Mouse (Mus musculus) heart, embryonic 14.5 days (tissue): ENCODE measurements around the gene Mtus2. TPM values are rescaled to one million over a fixed set of nuclear protein-coding genes. Genes with fewer than 3 reads are reported as not detected.
"Not testable (repeated sequence)": the region's sequence is repeated elsewhere in the genome, so short reads cannot be mapped to it uniquely, and the experiment has no call there.

Experiments
- ATAC-seq: fragments of 200-750 bp; cut with Nextera tagmentation; 2 replicates; pipeline ENCODE4 v1.8.0; 2017; ENCODE audit warnings: low read depth, moderate TSS enrichment; ENCODE audit not compliant: insufficient number of reproducible peaks, insufficient read depth, low FRiP score
- H3K27ac ChIP-seq, 2 experiments: fragments of 200-500 bp in 1 of 2; fragments of 300-500 bp in 1 of 2; sonication (generic) in 1 of 2; replicated peaks in 1 of 2; 2 replicates each; pipeline ENCODE4 v1.5.1; 2012 to 2014; ENCODE audit warnings: low read depth in 2 of 2, low read length in 2 of 2, control low read depth in 1 of 2, mild to moderate bottlenecking in 1 of 2, mixed read lengths in 1 of 2; ENCODE audit not compliant: control insufficient read depth in 1 of 2, insufficient read depth in 1 of 2
- H3K27me3 ChIP-seq: fragments of 300-500 bp; sonication (generic); 2 replicates; pipeline ENCODE4 v1.6.1; 2014; ENCODE audit warnings: mild to moderate bottlenecking, low read length, control low read depth; ENCODE audit not compliant: control insufficient read depth, insufficient read depth
- H3K36me3 ChIP-seq: fragments of 300-500 bp; sonication (generic); 2 replicates; pipeline ENCODE4 v1.6.1; 2014; ENCODE audit warnings: mild to moderate bottlenecking, control low read depth, low read length, mixed read lengths; ENCODE audit not compliant: control insufficient read depth, insufficient read depth
- H3K4me1 ChIP-seq, 2 experiments: fragments of 200-500 bp in 1 of 2; fragments of 300-500 bp in 1 of 2; sonication (generic) in 1 of 2; 2 replicates each; pipeline ENCODE4 v1.6.1; 2012 to 2014; ENCODE audit warnings: low read length in 2 of 2, control low read depth in 1 of 2, mixed read lengths in 1 of 2; ENCODE audit not compliant: control insufficient read depth in 2 of 2, insufficient read depth in 2 of 2
- H3K4me2 ChIP-seq: fragments of 300-500 bp; sonication (generic); 2 replicates; pipeline ENCODE4 v1.6.1; 2014; ENCODE audit warnings: mild to moderate bottlenecking, low read length
- H3K4me3 ChIP-seq, 2 experiments: fragments of 200-500 bp in 1 of 2; fragments of 300-500 bp in 1 of 2; sonication (generic) in 1 of 2; 2 replicates each; pipeline ENCODE4 v1.5.1; 2012 to 2014; ENCODE audit warnings: low read length in 2 of 2, mild to moderate bottlenecking in 2 of 2, control low read depth in 1 of 2, low read depth in 1 of 2, moderate library complexity in 1 of 2; ENCODE audit not compliant: control insufficient read depth in 1 of 2, insufficient read depth in 1 of 2
- H3K9ac ChIP-seq: fragments of 300-500 bp; sonication (generic); 2 replicates; pipeline ENCODE4 v1.6.1; 2014; ENCODE audit warnings: mild to moderate bottlenecking, low read length
- H3K9me3 ChIP-seq: fragments of 300-500 bp; sonication (generic); 2 replicates; pipeline ENCODE4 v1.6.1; 2016; ENCODE audit warnings: low read length, control low read depth; ENCODE audit not compliant: control insufficient read depth
- WGBS: fragments of 180-500 bp; shearing (Covaris S2); extraction: QIAGEN DNeasy Blood & Tissue Kit; methylation state at CpG from one replicate; pipeline ENCODE4 v1.1.7; 2014; 5-methylcytosine and 5-hydroxymethylcytosine counted together
- polyA plus RNA-seq: library from polyadenylated mRNA; unstranded; fragments of >200 nt; fragmentation: Nextera tagmentation; extraction: Ambion mirVana; gene quantifications from 2 replicates; pipeline ENCODE4 v1.2.1, GENCODE M21; 2014

Gene Mtus2
- polyA plus RNA-seq, 1 experiment from 2014 or later = 128 TPM

DNA sequence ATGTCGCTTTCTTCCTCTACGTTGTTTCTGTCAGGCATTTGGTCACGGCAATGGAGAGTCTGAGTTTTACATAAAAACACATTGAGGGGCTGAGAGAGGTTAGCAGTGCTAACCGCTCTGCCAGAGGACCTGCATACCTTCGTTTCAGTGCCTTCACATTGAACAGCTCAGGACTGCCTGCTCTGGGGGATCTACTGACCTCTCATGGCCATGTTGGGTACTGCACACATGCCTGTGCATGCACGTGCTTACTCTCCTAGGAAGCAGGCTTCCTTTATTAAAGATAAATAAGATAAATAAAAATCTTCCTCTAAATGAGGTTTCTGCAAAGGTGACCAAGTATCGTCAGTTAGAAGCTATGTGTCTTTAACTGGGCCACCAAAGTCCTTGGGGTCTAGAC lies 336.2 kb downstream of the Mtus2 start:
- Histone ChIP-seq H3K27me3 (no peaks in the 10 kb centered on the region), H3K4me2 (no peak overlapping the region), H3K27ac (no peak overlapping the region), H3K36me3 (peaks cover 89% of the 10 kb centered on the region), H3K4me3 (no peak overlapping the region), H3K4me1 (no peaks in the 10 kb centered on the region), H3K9ac (no peak overlapping the region), H3K9me3 (no peaks in the 10 kb centered on the region)
- no peak for ATAC-seq
- WGBS = 82% methylated on average over 7 of the region's 7 CpGs

DNA sequence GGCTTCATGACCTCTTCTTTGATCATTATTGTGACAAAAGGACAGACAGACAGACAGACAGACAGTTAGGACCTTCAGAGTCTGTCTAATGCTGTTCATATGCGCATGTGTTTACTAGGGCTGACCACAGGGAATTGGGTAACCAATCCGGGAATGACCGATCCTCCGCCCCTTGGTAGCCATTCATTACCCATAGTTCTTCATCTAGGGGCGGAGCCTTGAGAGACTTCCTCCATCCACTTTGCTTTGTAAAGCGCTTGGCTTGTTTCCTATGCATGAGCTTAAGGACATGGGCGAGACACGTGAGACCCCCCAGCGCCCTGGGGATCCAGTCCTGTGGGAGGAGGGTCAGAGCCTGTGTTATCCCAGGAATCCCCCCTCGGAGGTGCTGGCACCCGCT lies 345.8 kb downstream of the Mtus2 start:
- 82% methylated on average over 11 of the region's 11 CpGs for WGBS
- Histone ChIP-seq H3K4me1 (no peaks in the 10 kb centered on the region), H3K36me3 (peaks cover 93% of the 10 kb centered on the region), H3K27me3 (no peaks in the 10 kb centered on the region), H3K4me2 (no peak overlapping the region), H3K9me3 (no peaks in the 10 kb centered on the region), H3K9ac (no peak overlapping the region), H3K27ac (no peak overlapping the region), H3K4me3 (no peak overlapping the region)
- no peak for ATAC-seq

DNA sequence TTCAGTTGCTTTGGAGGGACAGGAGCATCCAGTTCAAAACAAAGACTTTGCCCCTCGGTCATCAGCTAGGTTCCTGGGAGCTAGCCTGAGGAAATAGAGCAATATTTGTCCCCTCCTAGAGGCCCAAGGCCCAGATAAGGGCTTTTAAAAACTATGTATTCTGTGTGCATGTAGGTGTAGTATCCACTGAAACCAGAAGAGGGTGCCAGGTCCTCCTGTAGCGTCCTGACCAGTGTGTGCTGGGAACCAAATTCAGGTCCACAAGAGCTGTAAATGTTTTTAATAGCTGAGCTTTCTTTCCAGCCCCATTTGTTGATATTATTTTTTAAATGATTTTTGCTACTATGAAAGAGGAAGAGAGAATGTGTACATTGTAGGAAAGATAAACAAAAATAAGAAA lies 347.0 kb downstream of the Mtus2 start:
- H3K4me3 ChIP-seq = no peak overlapping the region
- H3K27me3 ChIP-seq = no peaks in the 10 kb centered on the region
- no peaks in the 10 kb centered on the region for H3K4me1 ChIP-seq
- H3K27ac ChIP-seq = no peak overlapping the region
- no peak overlapping the region for H3K9ac ChIP-seq
- no peak for ATAC-seq
- no peaks in the 10 kb centered on the region for H3K9me3 ChIP-seq
- peaks cover 91% of the 10 kb centered on the region for H3K36me3 ChIP-seq
- WGBS = 93% methylated on average over 2 of the region's 2 CpGs
- no peak overlapping the region for H3K4me2 ChIP-seq

DNA sequence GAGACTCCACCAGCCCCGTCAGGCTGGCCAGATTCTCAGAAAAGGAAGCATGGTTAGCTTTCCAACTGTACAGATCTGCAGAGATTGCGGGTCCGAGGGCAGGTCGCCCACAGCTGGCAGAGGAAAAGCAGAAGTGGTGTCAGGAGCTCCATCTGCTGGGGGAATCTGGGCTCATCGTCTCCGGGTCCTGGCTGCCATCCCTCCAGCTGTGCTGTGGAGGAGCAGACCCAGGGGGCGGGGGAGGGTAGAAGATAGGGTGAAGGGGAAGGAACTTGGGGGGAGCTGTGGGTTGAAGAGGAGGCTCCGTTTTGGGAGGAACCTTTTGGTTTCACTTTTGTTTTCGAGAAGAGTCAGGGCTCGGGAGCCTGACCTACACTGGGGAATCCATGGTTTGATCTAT lies 353.7 kb downstream of the Mtus2 start:
- no peaks in the 10 kb centered on the region for H3K4me1 ChIP-seq
- no peak overlapping the region for H3K4me2 ChIP-seq
- H3K27me3 ChIP-seq = no peaks in the 10 kb centered on the region
- ATAC-seq = no peak
- peaks cover 84% of the 10 kb centered on the region for H3K36me3 ChIP-seq
- no peak overlapping the region for H3K27ac ChIP-seq
- no peak overlapping the region for H3K9ac ChIP-seq
- no peaks in the 10 kb centered on the region for H3K9me3 ChIP-seq
- no peak overlapping the region for H3K4me3 ChIP-seq
- WGBS = 58% methylated on average over 10 of the region's 10 CpGs

DNA sequence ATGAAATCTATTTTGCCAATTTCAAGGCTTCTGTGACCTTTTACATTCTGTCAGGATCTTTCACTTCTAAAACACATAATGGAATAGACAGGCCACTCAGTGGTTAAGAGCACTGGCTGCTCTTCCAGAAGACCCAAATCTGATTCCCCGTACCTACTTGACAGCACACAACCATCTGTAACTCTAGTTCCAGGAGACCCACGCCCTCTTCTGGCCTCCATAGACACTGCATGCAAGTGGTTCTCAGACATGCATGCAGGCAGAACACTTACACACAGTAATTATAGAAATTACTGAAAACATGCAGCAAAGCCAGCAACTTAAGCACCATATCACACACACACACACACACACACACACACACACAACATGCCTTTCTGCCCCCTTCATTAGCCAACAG lies 355.3 kb downstream of the Mtus2 start:
- H3K27ac ChIP-seq = no peak overlapping the region
- ATAC-seq = no peak
- H3K4me3 ChIP-seq = no peak overlapping the region
- H3K9ac ChIP-seq = no peak overlapping the region
- WGBS = 62% methylated on average over 2 of the region's 2 CpGs
- no peaks in the 10 kb centered on the region for H3K27me3 ChIP-seq
- no peak overlapping the region for H3K4me2 ChIP-seq
- no peaks in the 10 kb centered on the region for H3K9me3 ChIP-seq
- peaks cover 68% of the 10 kb centered on the region for H3K36me3 ChIP-seq
- no peaks in the 10 kb centered on the region for H3K4me1 ChIP-seq

DNA sequence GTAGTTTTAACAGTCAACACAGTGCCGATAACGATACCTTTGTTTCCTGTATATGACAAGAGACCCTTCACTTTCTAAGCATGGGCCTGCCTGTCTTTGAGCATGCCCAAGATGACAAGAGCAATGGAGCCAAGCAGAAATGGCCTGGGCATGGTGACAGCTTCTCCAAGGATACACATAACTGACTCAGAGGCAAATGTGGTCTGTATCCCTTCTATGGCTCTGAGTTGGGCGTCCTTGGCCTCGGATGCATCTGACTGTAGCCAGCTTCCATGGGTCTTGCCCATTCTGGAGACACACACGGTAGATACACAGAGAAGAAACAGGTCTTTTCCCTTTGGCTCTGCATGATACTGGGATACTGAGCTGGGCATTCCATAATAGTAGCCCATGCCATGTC lies 357.8 kb downstream of the Mtus2 start:
- Histone ChIP-seq H3K36me3 (peaks cover 48% of the 10 kb centered on the region), H3K9me3 (no peaks in the 10 kb centered on the region), H3K4me3 (no peak overlapping the region), H3K4me1 (no peaks in the 10 kb centered on the region), H3K9ac (no peak overlapping the region), H3K27ac (no peak overlapping the region), H3K4me2 (no peak overlapping the region), H3K27me3 (no peaks in the 10 kb centered on the region)
- no peak for ATAC-seq
- WGBS = 91% methylated on average over 5 of the region's 5 CpGs

DNA sequence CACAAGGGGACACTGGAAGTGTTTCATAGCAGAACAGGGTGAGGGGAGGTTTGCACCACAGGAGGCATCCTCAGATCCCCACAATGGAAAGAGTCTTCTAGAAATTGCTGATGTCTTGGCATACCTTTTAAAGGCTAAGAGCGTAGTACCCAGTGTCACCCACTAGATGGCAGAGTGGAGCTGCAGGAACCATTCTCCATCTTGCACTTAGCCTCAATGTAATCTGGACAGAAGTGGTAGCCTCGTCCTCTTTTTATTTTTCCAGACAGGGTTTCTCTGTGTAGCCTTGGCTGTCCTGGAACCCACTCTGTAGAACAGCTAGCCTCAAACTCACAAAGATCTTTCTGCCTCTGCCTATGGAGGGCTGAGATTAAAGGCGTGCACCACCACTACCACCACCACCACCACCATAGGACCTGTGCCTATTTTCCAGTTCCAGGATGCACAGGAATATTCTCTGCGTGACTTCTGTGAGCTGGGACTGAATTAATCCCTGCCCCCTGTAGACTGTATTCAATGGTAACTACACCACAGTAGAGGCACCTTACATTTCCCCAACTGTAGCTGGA lies 368.3 kb downstream of the Mtus2 start:
- WGBS = 40% methylated on average over 4 of the region's 4 CpGs
- Histone ChIP-seq H3K27ac (no peak overlapping the region), H3K4me2 (no peak overlapping the region), H3K36me3 (peaks cover 11% of the 10 kb centered on the region; the same call in 1 of the 2 replicates), H3K9ac (no peak overlapping the region), H3K9me3 (no peaks in the 10 kb centered on the region), H3K4me1 (no peaks in the 10 kb centered on the region), H3K27me3 (no peaks in the 10 kb centered on the region), H3K4me3 (no peak overlapping the region)
- ATAC-seq = no peak

DNA sequence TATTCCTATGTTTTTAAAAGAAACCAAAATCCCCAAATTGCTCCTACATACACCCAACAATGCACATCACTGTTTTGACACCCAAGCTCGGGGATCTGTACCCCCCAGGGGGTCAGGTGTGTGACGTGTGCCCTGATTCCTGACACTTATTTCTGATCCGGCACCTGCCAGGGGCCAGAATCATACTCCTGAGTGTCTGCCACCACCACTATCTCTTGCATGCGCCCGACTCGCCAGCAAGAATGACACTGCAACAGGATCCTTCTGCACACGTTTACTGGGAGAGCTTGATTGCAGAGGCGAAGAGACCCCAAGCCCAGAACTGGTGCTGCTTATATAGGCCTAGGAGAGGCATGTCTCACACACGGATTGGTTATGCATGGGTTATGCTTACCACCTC lies 369.2 kb downstream of the Mtus2 start:
- WGBS = 93% methylated on average over 9 of the region's 9 CpGs
- H3K27ac ChIP-seq = not testable (repeated sequence)
- H3K36me3 ChIP-seq = peaks cover 18% of the 10 kb centered on the region

More for the DNA sequence above, 369.2 kb downstream of the Mtus2 start:
- H3K4me2 ChIP-seq, H3K9ac ChIP-seq, ATAC-seq, H3K27me3 ChIP-seq, H3K4me1 ChIP-seq, H3K9me3 ChIP-seq, H3K4me3 ChIP-seq: not testable (repeated sequence)
